Mouse (Mus musculus) forebrain, embryonic 14.5 days (tissue): ENCODE measurements around the gene Samd4b. TPM values are rescaled to one million over a fixed set of nuclear protein-coding genes. Genes with fewer than 3 reads are reported as not detected.

ENCODE experiments used
- ATAC-seq: fragments of 200-750 bp; cut with Nextera tagmentation; 2 replicates; pipeline ENCODE4 v1.8.0; 2017; ENCODE audit warnings: mild to moderate bottlenecking, moderate library complexity
- DNase-seq: peaks from one replicate; pipeline ENCODE4 v3.0.0-alpha.2; 2015; ENCODE audit warnings: low spot score
- H3K27ac ChIP-seq: fragments of 300-500 bp; sonication (generic); 2 replicates; pipeline ENCODE4 v1.5.1; 2014; ENCODE audit warnings: low read depth, mild to moderate bottlenecking, control low read depth, low read length, moderate library complexity
- H3K27me3 ChIP-seq: fragments of 300-500 bp; sonication (generic); replicated peaks from 2 replicates; pipeline ENCODE4 v1.6.1; 2014; ENCODE audit warnings: low read length, control low read depth, mixed read lengths; ENCODE audit not compliant: control insufficient read depth, insufficient read depth
- H3K36me3 ChIP-seq: fragments of 300-500 bp; sonication (generic); 2 replicates; pipeline ENCODE4 v1.6.1; 2014; ENCODE audit warnings: low read length, control low read depth; ENCODE audit not compliant: control insufficient read depth, insufficient read depth
- H3K4me1 ChIP-seq: fragments of 300-500 bp; sonication (generic); 2 replicates; pipeline ENCODE4 v1.6.1; 2014; ENCODE audit warnings: antibody characterized with exemption, low read length, control low read depth; ENCODE audit not compliant: control insufficient read depth, insufficient read depth
- H3K4me2 ChIP-seq: fragments of 300-500 bp; sonication (generic); 2 replicates; pipeline ENCODE4 v1.6.1; 2014; ENCODE audit warnings: mild to moderate bottlenecking, control low read depth, low read length
- H3K4me3 ChIP-seq: fragments of 300-500 bp; sonication (generic); 2 replicates; pipeline ENCODE4 v1.5.1; 2014; ENCODE audit warnings: low read depth, low read length, control low read depth
- H3K9ac ChIP-seq: fragments of 300-500 bp; sonication (generic); 2 replicates; pipeline ENCODE4 v1.6.1; 2014; ENCODE audit warnings: mild to moderate bottlenecking, low read length, control low read depth, moderate library complexity
- H3K9me3 ChIP-seq: fragments of 300-500 bp; sonication (generic); replicated peaks from 2 replicates; pipeline ENCODE4 v1.6.1; 2016; ENCODE audit warnings: low read length, control low read depth, mixed read lengths; ENCODE audit not compliant: control insufficient read depth
- WGBS: fragments of 180-500 bp; shearing (Covaris S2); extraction: QIAGEN DNeasy Blood & Tissue Kit; methylation state at CpG from one replicate; pipeline ENCODE4 v1.1.7; 2014; 5-methylcytosine and 5-hydroxymethylcytosine counted together
- polyA plus RNA-seq: library from polyadenylated mRNA; unstranded; fragments of >200 nt; fragmentation: Nextera tagmentation; extraction: Ambion mirVana; gene quantifications from 2 replicates; pipeline ENCODE4 v1.2.1, GENCODE M21; 2014

Samd4b gene
- polyA plus RNA-seq, 1 experiment from 2014 or later: 20.1 TPM

DNA sequence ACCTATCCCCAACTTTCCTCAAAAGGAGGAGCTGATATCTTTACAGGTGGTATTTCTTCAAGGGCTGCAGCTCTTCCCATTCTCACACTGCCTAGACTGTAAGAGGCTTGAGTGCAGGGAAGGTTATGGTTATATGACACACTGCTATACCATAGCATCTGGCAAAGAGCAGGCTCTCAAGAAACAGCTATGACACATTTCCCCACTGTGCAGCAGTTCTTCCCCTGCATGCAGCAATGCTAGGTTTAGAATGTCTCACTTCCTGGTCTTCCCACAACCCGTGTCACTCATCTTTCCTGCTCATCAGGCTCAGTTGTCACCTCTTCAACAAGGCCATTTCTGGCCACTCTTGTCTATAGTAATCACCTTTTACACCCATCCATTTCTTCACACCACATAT, 167.4 kb downstream of the Samd4b start:
- peaks cover 27% of the 10 kb centered on the region for H3K36me3 ChIP-seq
- DNase-seq (no peak), ATAC-seq (no peak)
- no peak overlapping the region for H3K9ac ChIP-seq
- no peak overlapping the region for H3K4me2 ChIP-seq
- H3K9me3 ChIP-seq: no peaks in the 10 kb centered on the region
- no peaks in the 10 kb centered on the region for H3K27me3 ChIP-seq
- H3K27ac ChIP-seq: no peak overlapping the region
- no peak overlapping the region for H3K4me3 ChIP-seq
- H3K4me1 ChIP-seq: peaks cover 11% of the 10 kb centered on the region
- 87% methylated on average over 1 of the region's 1 CpGs for WGBS

DNA sequence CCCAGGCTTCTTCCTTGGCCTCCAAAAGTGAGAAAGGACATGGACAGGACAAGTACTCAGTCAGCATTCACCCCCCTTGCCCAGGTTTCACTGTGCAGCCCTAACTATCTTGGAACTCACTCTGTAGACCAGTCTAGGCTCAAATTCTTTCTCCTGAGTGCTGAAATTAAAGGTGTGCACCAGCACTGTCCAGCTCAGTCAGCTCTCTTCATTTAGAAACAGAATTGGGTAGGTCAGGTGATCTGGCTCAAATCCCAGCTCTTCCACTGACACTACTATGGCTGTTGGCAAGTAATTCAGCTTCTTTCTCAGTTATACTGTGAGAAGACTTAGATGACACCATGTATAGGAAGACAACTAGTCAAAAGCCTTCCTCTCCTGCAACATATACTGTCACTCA, 170.2 kb downstream of the Samd4b start:
- no peaks in the 10 kb centered on the region for H3K9me3 ChIP-seq
- H3K27ac ChIP-seq: no peak overlapping the region
- no peaks in the 10 kb centered on the region for H3K27me3 ChIP-seq
- peaks cover 28% of the 10 kb centered on the region for H3K36me3 ChIP-seq
- no peak for ATAC-seq
- no peak overlapping the region for H3K9ac ChIP-seq
- H3K4me2 ChIP-seq: no peak overlapping the region
- no peak for DNase-seq
- H3K4me1 ChIP-seq: no peaks in the 10 kb centered on the region; the same call in 1 of the 2 replicates
- no peak overlapping the region for H3K4me3 ChIP-seq

DNA sequence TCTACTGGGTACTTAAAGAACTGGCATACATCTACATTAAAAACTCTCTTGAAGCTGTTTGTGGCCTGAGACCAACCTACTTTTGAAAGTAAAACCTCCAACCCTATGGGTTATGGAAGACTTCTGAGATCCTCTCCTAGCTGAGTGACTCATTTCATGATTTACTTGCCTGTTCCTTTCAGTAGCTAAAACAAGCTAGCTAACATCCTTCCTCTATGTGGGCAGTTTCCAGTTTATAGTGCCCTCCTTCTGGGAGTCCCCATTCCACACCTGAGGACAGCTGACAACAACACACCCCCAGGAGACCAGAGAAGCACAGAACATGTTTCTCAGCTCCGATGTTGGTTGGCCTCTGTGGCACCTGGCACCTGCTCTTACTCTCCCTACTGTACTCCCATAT, 174.9 kb downstream of the Samd4b start:
- H3K9ac ChIP-seq: no peak overlapping the region
- no peak for ATAC-seq
- no peaks in the 10 kb centered on the region for H3K27me3 ChIP-seq
- no peak overlapping the region for H3K27ac ChIP-seq
- no peaks in the 10 kb centered on the region for H3K9me3 ChIP-seq
- H3K36me3 ChIP-seq: peaks cover 60% of the 10 kb centered on the region
- no peak overlapping the region for H3K4me2 ChIP-seq
- no peaks in the 10 kb centered on the region for H3K4me1 ChIP-seq
- H3K4me3 ChIP-seq: no peak overlapping the region
- WGBS: 96% methylated on average over 1 of the region's 1 CpGs
- no peak for DNase-seq

DNA sequence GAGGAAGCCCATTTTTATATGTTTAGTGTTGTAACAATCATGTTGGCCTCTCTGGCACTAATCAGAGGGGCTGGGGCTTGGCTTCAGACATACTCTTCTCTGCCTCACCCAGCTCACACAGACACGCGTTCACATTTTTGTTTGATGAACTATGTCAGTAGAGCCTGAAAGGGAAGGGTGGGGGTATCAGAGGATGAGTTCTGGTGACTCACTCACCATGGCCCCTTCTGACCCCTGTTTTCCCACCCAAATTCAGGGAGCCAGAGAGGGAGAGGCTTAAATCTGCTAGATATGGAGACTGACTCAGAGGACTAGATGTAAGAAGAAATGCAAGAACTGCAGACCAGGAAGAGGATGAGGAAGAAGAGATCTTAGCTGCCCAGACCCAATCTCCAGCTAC, 178.5 kb downstream of the Samd4b start:
- DNase-seq (no peak), ATAC-seq (no peak)
- Histone ChIP-seq H3K27me3 (no peaks in the 10 kb centered on the region), H3K27ac (no peak overlapping the region), H3K4me1 (no peaks in the 10 kb centered on the region), H3K4me2 (no peak overlapping the region), H3K36me3 (peaks cover 78% of the 10 kb centered on the region), H3K4me3 (no peak overlapping the region), H3K9me3 (no peaks in the 10 kb centered on the region), H3K9ac (no peak overlapping the region)
- 98% methylated on average over 2 of the region's 2 CpGs for WGBS

DNA sequence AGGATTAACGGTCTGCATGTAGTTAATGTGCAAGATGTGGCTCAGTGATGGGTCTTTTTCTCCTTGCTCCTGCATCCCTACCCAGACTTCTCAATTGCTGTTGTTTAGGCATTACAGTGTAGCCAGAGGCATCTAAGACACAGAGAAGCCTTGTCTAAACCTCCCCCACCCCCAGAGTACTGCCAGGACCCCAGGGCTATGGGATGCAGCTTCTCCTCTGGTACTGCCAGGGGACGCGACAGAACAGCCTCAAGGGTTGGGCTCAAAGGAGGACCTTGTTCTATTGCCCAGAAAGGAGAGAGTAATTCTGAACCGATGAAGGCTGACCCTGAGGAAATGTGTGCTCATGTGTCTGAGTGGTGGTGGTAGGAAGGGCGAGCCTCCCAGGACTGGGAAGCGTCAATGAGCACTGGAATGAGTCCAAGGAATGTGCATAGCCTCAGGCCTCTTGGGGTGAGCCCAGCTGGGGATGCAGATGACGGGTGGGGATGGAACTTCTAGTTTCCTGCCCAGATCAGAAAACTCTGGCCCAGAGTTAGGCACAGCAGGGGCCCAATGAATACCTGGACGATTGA, 179.8 kb downstream of the Samd4b start:
- Histone ChIP-seq H3K36me3 (peaks cover 86% of the 10 kb centered on the region), H3K9ac (no peak overlapping the region), H3K27ac (no peak overlapping the region), H3K4me2 (no peak overlapping the region), H3K4me1 (no peaks in the 10 kb centered on the region), H3K27me3 (no peaks in the 10 kb centered on the region), H3K4me3 (no peak overlapping the region), H3K9me3 (no peaks in the 10 kb centered on the region)
- DNase-seq: peak; percentile 12
- WGBS: 71% methylated on average over 8 of the region's 8 CpGs
- no peak for ATAC-seq

DNA sequence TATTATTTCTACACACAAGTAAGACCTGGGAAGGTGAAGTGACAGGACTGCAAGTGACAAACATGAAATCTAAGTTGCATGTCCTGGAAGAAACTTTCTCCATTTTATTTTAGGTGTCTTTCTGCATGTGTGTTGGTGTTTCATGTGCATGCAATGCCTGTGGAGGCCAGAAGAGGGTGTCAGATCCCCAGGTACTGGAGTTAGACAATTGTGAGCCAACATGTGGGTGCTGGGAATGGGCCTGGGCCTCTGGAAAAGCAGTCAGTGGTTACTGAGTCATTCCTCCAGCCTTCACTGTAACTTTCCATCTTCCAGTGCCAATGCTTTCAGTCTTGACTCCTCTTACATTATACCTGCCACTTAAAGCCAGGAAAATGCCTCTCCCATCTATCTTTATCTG, 180.6 kb downstream of the Samd4b start:
- H3K4me3 ChIP-seq: no peak overlapping the region
- H3K9ac ChIP-seq: no peak overlapping the region
- H3K9me3 ChIP-seq: no peaks in the 10 kb centered on the region
- H3K27ac ChIP-seq: no peak overlapping the region
- H3K36me3 ChIP-seq: peaks cover 86% of the 10 kb centered on the region
- DNase-seq (no peak), ATAC-seq (no peak)
- no peaks in the 10 kb centered on the region for H3K4me1 ChIP-seq
- H3K4me2 ChIP-seq: no peak overlapping the region
- no peaks in the 10 kb centered on the region for H3K27me3 ChIP-seq

DNA sequence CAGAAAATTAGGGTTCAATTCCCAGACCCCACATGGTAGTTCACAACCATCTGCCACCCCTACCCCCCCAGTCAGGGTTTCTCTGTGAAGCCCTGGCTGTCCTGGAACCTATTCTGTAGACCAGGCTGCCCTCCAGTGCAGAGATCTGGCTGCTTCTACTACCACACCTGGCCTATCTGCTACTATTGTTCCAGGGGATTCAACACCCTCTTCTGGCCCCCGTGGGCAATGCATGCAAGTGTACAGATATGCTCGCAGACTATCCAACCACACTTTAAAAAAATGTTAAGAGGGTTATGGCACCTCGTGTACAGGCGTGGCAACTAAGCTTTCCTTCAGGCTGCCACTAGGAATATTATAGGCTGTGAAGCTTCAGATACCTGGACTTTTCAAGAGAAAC, 185.1 kb downstream of the Samd4b start:
- Histone ChIP-seq H3K4me1 (no peaks in the 10 kb centered on the region), H3K27me3 (no peaks in the 10 kb centered on the region), H3K27ac (no peak overlapping the region), H3K4me3 (no peak overlapping the region), H3K4me2 (no peak overlapping the region), H3K9ac (no peak overlapping the region), H3K36me3 (peaks cover 81% of the 10 kb centered on the region), H3K9me3 (no peaks in the 10 kb centered on the region)
- 87% methylated on average over 4 of the region's 4 CpGs for WGBS
- ATAC-seq (no peak), DNase-seq (no peak)

DNA sequence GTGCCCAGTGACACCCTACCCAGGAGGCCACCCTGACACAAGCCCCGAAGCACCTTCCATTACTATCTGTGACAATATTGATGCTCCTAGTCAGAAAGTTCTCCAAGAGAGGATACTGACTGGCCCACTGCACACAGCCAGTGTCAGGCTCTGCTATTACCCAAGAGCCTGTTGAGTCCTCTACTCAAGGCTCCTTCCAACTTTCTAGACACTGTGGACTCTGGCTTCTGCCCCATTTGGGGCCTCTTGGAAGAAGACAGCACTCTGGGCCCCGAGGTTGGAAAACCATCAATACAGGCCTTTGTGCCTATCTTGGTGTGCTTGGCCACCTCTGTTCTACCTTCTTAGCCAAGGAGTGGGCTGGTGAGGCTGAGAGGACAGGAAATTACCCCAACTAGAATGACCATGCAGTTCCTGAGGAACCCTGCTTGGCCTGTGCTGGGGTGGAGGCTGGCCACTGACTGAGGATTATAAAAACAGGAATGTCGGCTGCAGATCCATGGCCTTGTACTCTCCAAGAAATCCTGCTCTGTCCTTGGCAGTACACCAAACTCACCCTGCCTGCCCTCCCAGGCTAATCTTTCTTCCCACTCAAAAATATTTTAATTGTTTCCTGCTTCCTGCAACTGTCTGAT, 187.0 kb downstream of the Samd4b start:
- H3K27ac ChIP-seq: no peak overlapping the region
- H3K4me2 ChIP-seq: no peak overlapping the region
- peaks cover 83% of the 10 kb centered on the region for H3K36me3 ChIP-seq
- no peak for DNase-seq
- H3K9ac ChIP-seq: no peak overlapping the region
- no peaks in the 10 kb centered on the region for H3K27me3 ChIP-seq
- no peak overlapping the region for H3K4me3 ChIP-seq
- H3K9me3 ChIP-seq: no peaks in the 10 kb centered on the region
- ATAC-seq: no peak
- H3K4me1 ChIP-seq: no peaks in the 10 kb centered on the region
- 89% methylated on average over 3 of the region's 3 CpGs for WGBS

DNA sequence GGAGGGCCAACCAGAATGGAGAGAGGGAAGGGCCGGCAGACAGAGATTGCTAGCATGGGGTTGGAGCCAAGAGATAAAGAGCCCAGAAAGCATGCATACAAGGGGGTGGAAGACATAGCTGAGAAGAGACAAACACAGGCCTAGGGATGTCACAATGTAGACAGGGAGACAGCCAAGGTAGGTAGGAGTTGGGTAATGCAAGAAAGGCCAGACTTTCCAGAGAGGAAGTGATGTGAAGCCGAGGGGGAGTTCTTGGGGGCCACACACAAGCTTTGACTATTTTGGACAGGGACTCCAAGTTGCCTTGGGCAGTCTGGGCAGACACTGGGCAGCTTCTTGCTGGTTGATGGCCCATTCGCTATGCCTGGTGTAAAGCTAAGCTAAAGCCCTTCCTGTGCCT, 196.0 kb downstream of the Samd4b start:
- H3K4me3 ChIP-seq: no peak overlapping the region
- no peak overlapping the region for H3K9ac ChIP-seq
- peaks cover 99% of the 10 kb centered on the region for H3K36me3 ChIP-seq
- H3K4me2 ChIP-seq: no peak overlapping the region
- no peaks in the 10 kb centered on the region for H3K27me3 ChIP-seq
- 73% methylated on average over 3 of the region's 3 CpGs for WGBS
- DNase-seq (no peak), ATAC-seq (no peak)
- no peaks in the 10 kb centered on the region for H3K4me1 ChIP-seq
- H3K9me3 ChIP-seq: no peaks in the 10 kb centered on the region
- H3K27ac ChIP-seq: no peak overlapping the region
